Comparison of ENCODE assay signal across 18 mouse cellular contexts in the genomic region with DNA sequence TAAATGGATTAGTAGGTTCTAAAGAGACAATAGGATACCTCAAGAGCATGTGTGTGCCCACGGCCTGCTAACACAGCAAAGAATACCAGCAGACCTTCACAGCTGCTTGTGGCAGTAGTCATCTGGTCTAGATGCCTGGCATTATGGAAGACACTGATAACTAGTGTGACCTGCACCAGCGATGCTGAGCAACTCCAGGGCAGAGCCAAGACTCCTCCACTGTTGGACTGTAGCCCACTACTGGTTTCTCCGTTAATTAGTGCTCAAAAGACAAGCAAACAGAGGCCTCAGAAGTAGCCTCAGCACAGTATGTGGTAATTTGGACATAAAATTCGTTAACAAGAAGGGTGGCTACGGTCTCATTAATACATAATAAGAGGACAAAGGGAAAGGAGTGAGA. TPM values are rescaled to one million over a fixed set of nuclear protein-coding genes. Genes with fewer than 3 reads are reported as not detected.
DNase-seq lines count a peak whose midpoint lies in the region; ATAC-seq and TF ChIP-seq lines count a peak whose summit lies in the region.
"Had no signal": no experiment of that assay in that cellular context is flagged by ENCODE, and none has a peak within 500 bp of the region (broad histone marks: within the 10 kb centered on the region; RNA-seq: fewer than 3 reads in every experiment).

No protein-coding gene starts in this region.

- H3K4me1 ChIP-seq in kidney, postnatal 0 days (replicated peaks; ENCODE audit: insufficient read depth, low read length), result peaks cover 15% of the 10 kb centered on the region

- no peak for TF ChIP-seq POLR2A in brain, embryonic 14.5 days (IDR thresholded peaks at IDR 0.05; ENCODE audit: borderline replicate concordance, extremely low read depth, insufficient read depth, insufficient read length, poor library complexity, severe bottlenecking)

- H3K4me3 ChIP-seq in kidney, postnatal 0 days (replicated peaks; ENCODE audit: low read depth, low read length), result no peak overlapping the region
- H3K4me3 ChIP-seq: forebrain, embryonic 15.5 days; heart, embryonic 12.5 days; liver, embryonic 15.5 days; megakaryocyte, embryonic 14.5 days had no signal

- no peak for ATAC-seq in kidney, postnatal 0 days (replicated peaks; ENCODE audit: low FRiP score, low read depth)
- peak; percentile 78 for ATAC-seq in megakaryocyte-erythroid progenitor cell, adult 5-6 weeks (replicated peaks; ENCODE audit: low FRiP score, low TSS enrichment, poor library complexity, severe bottlenecking)
- ATAC-seq: forebrain, embryonic 15.5 days; Patski had no signal

- 87% methylated on average over 5 of the region's 5 CpGs for WGBS in kidney, postnatal 0 days

- intact Hi-C loops in heart, postnatal 10 days (cut with DNase I), result loop anchor here (5.0 kb wide), 3 partner anchors 65 to 155 kb away; no protein-coding TSS in a partner anchor

- TF ChIP-seq CTCF in kidney, postnatal 0 days (IDR thresholded peaks at IDR 0.05; ENCODE audit: low read depth), result no peak
- no peak for TF ChIP-seq CTCF in brain, embryonic 14.5 days (IDR thresholded peaks at IDR 0.05; ENCODE audit: borderline replicate concordance, extremely low read depth, insufficient read depth, insufficient read length)

- H3K4me2 ChIP-seq in kidney, postnatal 0 days (ENCODE audit: low read length), result peak overlapping the region; percentile 57; the same call in 1 of the 2 replicates
- H3K4me2 ChIP-seq: forebrain, embryonic 15.5 days; heart, embryonic 12.5 days; liver, embryonic 15.5 days had no signal

- no peaks in the 10 kb centered on the region for H3K9me3 ChIP-seq in kidney, postnatal 0 days (replicated peaks; ENCODE audit: low read length)
- H3K9me3 ChIP-seq: forebrain, embryonic 15.5 days; heart, embryonic 12.5 days; liver, embryonic 15.5 days; megakaryocyte, embryonic 14.5 days had no signal

- no peaks in the 10 kb centered on the region for H3K36me3 ChIP-seq in kidney, postnatal 0 days (ENCODE audit: insufficient read depth, low read length)
- H3K36me3 ChIP-seq: forebrain, embryonic 15.5 days; liver, embryonic 15.5 days had no signal

- DNase-seq in heart, adult 11 months, result peak; percentile 88
- DNase-seq in heart, postnatal 10 days, result no peak
- DNase-seq in kidney, postnatal 0 days (ENCODE audit: low spot score), result no peak
- no peak for DNase-seq in kidney, postnatal 25 days
- peak; percentile 50 for DNase-seq in brain, embryonic 14.5 days (ENCODE audit: low read depth)
- DNase-seq in right cerebral cortex, postnatal 25 days, result no peak
- no peak for DNase-seq in thymus, postnatal 4 days
- DNase-seq: adrenal gland, postnatal 36 days; cerebellum, adult 9-11 months; kidney, adult 11 months; kidney, postnatal 4 days; left cerebral cortex, postnatal 4 days had no signal

- H3K27ac ChIP-seq in kidney, postnatal 0 days, result no peak overlapping the region
- H3K27ac ChIP-seq: forebrain, embryonic 15.5 days; liver, embryonic 15.5 days had no signal

- no peaks in the 10 kb centered on the region for H3K27me3 ChIP-seq in kidney, postnatal 0 days (ENCODE audit: insufficient read depth, low read length)
- H3K27me3 ChIP-seq: heart, embryonic 12.5 days; megakaryocyte, embryonic 14.5 days; Patski had no signal

- H3K9ac ChIP-seq in kidney, postnatal 0 days (ENCODE audit: low read depth, low read length), result no peak overlapping the region
- H3K9ac ChIP-seq: forebrain, embryonic 15.5 days; heart, embryonic 12.5 days; liver, embryonic 15.5 days had no signal

RNA-seq across cellular contexts. Expression of gene Cmss1, which starts 54.0 kb away (rescaled TPM):
- total RNA-seq in heart, postnatal 10 days (2021), result 10 to 100 TPM; 38.5 to 39.4 TPM
- polyA plus RNA-seq in kidney, postnatal 0 days (2015; fragmentation: Nextera tagmentation; extraction: Ambion mirVana), result 50.4 and 50.5 TPM in 2 replicates
- 5.5 and 10.1 TPM in 2 replicates for polyA plus RNA-seq in brain, embryonic 14.5 days (2012; rRNA removed)
- 55.3 and 73.6 TPM in 2 replicates for total RNA-seq in megakaryocyte-erythroid progenitor cell, adult 5-6 weeks (2014; fragmentation: Nextera tagmentation)
- 135 and 155 TPM in 2 replicates for total RNA-seq in megakaryocyte-erythroid progenitor cell, adult 5-6 weeks (2017)

Comparison
In these comparisons a context has a peak if more than half of its experiments do, and no peak if none do; other contexts are left out.
1. DNase-seq: peak in heart, adult 11 months (single experiment) and brain, embryonic 14.5 days (single experiment); none in heart, postnatal 10 days (0 of 2), kidney, postnatal 0 days (single experiment), kidney, postnatal 25 days (0 of 2), right cerebral cortex, postnatal 25 days (single experiment) and thymus, postnatal 4 days (single experiment).